Mouse (Mus musculus): ENCODE results near the gene Nucb1.
"Not testable (repeated sequence)": the region's sequence is repeated elsewhere in the genome, so short reads cannot be mapped to it uniquely, and the experiment has no call there.

Gene Nucb1

GRCm38 (mm10) chr7:45488293-45489204 is 21.7 kb downstream of the Nucb1 start, which contains the start of gene Dhdh:
Dhdh (minus strand) TSS chr7:45488805.
- ChIA-PET POLR2A (interaction anchor here in 3 of 4 experiments (0.5 to 4.4 kb wide), 60 partner anchors 8 to 1260 kb away, joined by 3 to 23 read pairs (median 4); partner anchors contain the start of genes Bax (in 2 of the 3), Ftl1 (in 2 of the 3), Nucb1 (in 2 of the 3) and Plekha4 (in 2 of the 3)), CTCF (interaction anchor here in 3 of 4 experiments (0.6 to 2.4 kb wide), 10 partner anchors 10 to 284 kb away, joined by 3 to 9 read pairs (median 4); partner anchors contain the start of gene Ccdc155 (in 1 of the 3))

GRCm38 (mm10) chr7:45487861-45488292 is 22.3 kb downstream of the Nucb1 start:
- ChIA-PET CTCF (interaction anchor here in 3 of 4 experiments (0.5 to 2.4 kb wide), 10 partner anchors 9 to 283 kb away, joined by 3 to 9 read pairs (median 4); partner anchors contain the start of gene Ccdc155 (in 1 of the 3)), POLR2A (interaction anchor here (0.6 to 4.4 kb wide), 54 partner anchors 9 to 1261 kb away, joined by 3 to 23 read pairs (median 4); partner anchors contain the start of genes Bax (in 2 of the 4), Ftl1 (in 2 of the 4), Nucb1 (in 2 of the 4) and Plekha4 (in 2 of the 4))

- POLR2A ChIA-PET, result interaction anchor here in 3 of 4 experiments (0.6 to 3.5 kb wide), 21 partner anchors 8 to 148 kb away, joined by 3 to 17 read pairs (median 5); partner anchors contain the start of genes Bax (in 2 of the 3), Plekha4 (in 2 of the 3), Ppp1r15a (in 2 of the 3) and Ftl1 (in 1 of the 3)
- CTCF ChIA-PET, result interaction anchor here in 2 of 4 experiments (2.1 to 2.4 kb wide), 2 partner anchors 10 kb away, joined by 7 to 9 read pairs; no protein-coding TSS in a partner anchor
Observed at GRCm38 (mm10) chr7:45486761-45487415, 23.3 kb downstream of the Nucb1 start, which contains the start of gene Gm45808. Gm45808 (minus strand) TSS chr7:45486811.

- ChIA-PET CTCF (no interaction called here), POLR2A (interaction anchor here in 3 of 4 experiments (0.6 to 3.5 kb wide), 10 partner anchors 8 to 40 kb away, joined by 3 to 11 read pairs (median 3); partner anchors contain the start of genes Ftl1 (in 2 of the 3), Bax (in 1 of the 3), Plekha4 (in 1 of the 3) and Ppp1r15a (in 1 of the 3))
Observed at GRCm38 (mm10) chr7:45486158-45486557, 24.0 kb downstream of the Nucb1 start.

- POLR2A ChIA-PET, result interaction anchor here in 2 of 4 experiments (0.6 to 0.7 kb wide), 4 partner anchors 16 to 40 kb away, joined by 3 to 4 read pairs (median 4); no protein-coding TSS in a partner anchor
- CTCF ChIA-PET, result not testable (repeated sequence)
Observed at GRCm38 (mm10) chr7:45484985-45485384, 25.2 kb downstream of the Nucb1 start.

- ChIA-PET POLR2A (interaction anchor here in 3 of 4 experiments (0.6 to 2.3 kb wide), 21 partner anchors 8 to 632 kb away, joined by 3 to 20 read pairs (median 6); partner anchors contain the start of genes Ftl1 (in 2 of the 3), Nucb1 (in 2 of the 3), Bax (in 1 of the 3) and Plekha4 (in 1 of the 3)), CTCF (interaction anchor here in 1 of 4 experiments (0.6 kb wide), 1 partner anchor 125 kb away, joined by 5 read pairs; no protein-coding TSS in a partner anchor)
Observed at GRCm38 (mm10) chr7:45482166-45482565, 28.0 kb downstream of the Nucb1 start.

GRCm38 (mm10) chr7:45481374-45481927 is 28.8 kb downstream of the Nucb1 start, which contains the start of gene Tulp2:
Tulp2 (plus strand) TSS chr7:45481877.
- CTCF ChIA-PET, result interaction anchor here in 3 of 4 experiments (0.6 to 1.5 kb wide), 15 partner anchors 10 to 201 kb away, joined by 3 to 18 read pairs (median 4); partner anchors contain the start of genes Ntn5 (in 1 of the 3), Plekha4 (in 1 of the 3) and Ppp1r15a (in 1 of the 3)

GRCm38 (mm10) chr7:45480310-45480709 is 29.9 kb downstream of the Nucb1 start:
- ChIA-PET CTCF (interaction anchor here in 1 of 4 experiments (0.6 to 1.5 kb wide), 2 partner anchors 9 to 36 kb away, joined by 3 to 18 read pairs; no protein-coding TSS in a partner anchor), POLR2A (interaction anchor here in 3 of 4 experiments (0.5 to 2.3 kb wide), 22 partner anchors 9 to 109 kb away, joined by 3 to 20 read pairs (median 4); partner anchors contain the start of genes Ftl1 (in 2 of the 3), Gys1 (in 2 of the 3), Plekha4 (in 2 of the 3) and Ppp1r15a (in 2 of the 3))

More at GRCm38 (mm10) chr7:45481374-45481927, 28.8 kb downstream of the Nucb1 start, which contains the start of gene Tulp2:
- POLR2A ChIA-PET, result interaction anchor here in 3 of 4 experiments (0.6 to 2.3 kb wide), 56 partner anchors 9 to 631 kb away, joined by 3 to 20 read pairs (median 4); partner anchors contain the start of genes Ftl1 (in 3 of the 3), Gys1 (in 2 of the 3), Plekha4 (in 2 of the 3) and Ppp1r15a (in 2 of the 3)

- CTCF ChIA-PET, result interaction anchor here (0.6 to 3.8 kb wide), 16 partner anchors 9 to 204 kb away, joined by 3 to 35 read pairs (median 4); partner anchors contain the start of genes Dhdh (in 2 of the 4), Bax (in 1 of the 4), Plekha4 (in 1 of the 4) and Ppp1r15a (in 1 of the 4)
Observed at GRCm38 (mm10) chr7:45478774-45479173, 31.4 kb downstream of the Nucb1 start.

GRCm38 (mm10) chr7:45477003-45477402 is 33.2 kb downstream of the Nucb1 start:
- CTCF ChIA-PET, result interaction anchor here (0.5 to 3.8 kb wide), 66 partner anchors 10 to 917 kb away, joined by 3 to 35 read pairs (median 4); partner anchors contain the start of genes Dhdh (in 2 of the 4), Plekha4 (in 2 of the 4), Ppp1r15a (in 2 of the 4) and Bax (in 1 of the 4)
- POLR2A ChIA-PET, result interaction anchor here (0.6 to 7.7 kb wide), 62 partner anchors 9 to 420 kb away, joined by 3 to 97 read pairs (median 4); partner anchors contain the start of genes Bax (in 3 of the 4), Ftl1 (in 3 of the 4), Plekha4 (in 3 of the 4) and Ppp1r15a (in 3 of the 4)

More at GRCm38 (mm10) chr7:45478774-45479173, 31.4 kb downstream of the Nucb1 start:
- POLR2A ChIA-PET, result interaction anchor here in 2 of 4 experiments (0.7 to 5.8 kb wide), 15 partner anchors 11 to 104 kb away, joined by 3 to 97 read pairs (median 4); partner anchors contain the start of genes Bax (in 2 of the 2), Ftl1 (in 2 of the 2), Plekha4 (in 2 of the 2) and Ppp1r15a (in 2 of the 2)

- CTCF ChIA-PET, result interaction anchor here (0.5 to 3.8 kb wide), 63 partner anchors 10 to 916 kb away, joined by 3 to 35 read pairs (median 4); partner anchors contain the start of genes Dhdh (in 2 of the 4), Plekha4 (in 2 of the 4), Ppp1r15a (in 2 of the 4) and Bax (in 1 of the 4)
Observed at GRCm38 (mm10) chr7:45476453-45476852, 33.8 kb downstream of the Nucb1 start.

GRCm38 (mm10) chr7:45475291-45475969 is 34.8 kb downstream of the Nucb1 start:
- ChIA-PET POLR2A (interaction anchor here (0.6 to 7.7 kb wide), 73 partner anchors 8 to 271 kb away, joined by 3 to 97 read pairs (median 4); partner anchors contain the start of genes Plekha4 (in 3 of the 4), Ppp1r15a (in 3 of the 4), Bax (in 2 of the 4) and Ftl1 (in 2 of the 4)), CTCF (interaction anchor here (0.5 to 3.2 kb wide), 32 partner anchors 10 to 915 kb away, joined by 3 to 21 read pairs (median 4); partner anchors contain the start of genes Bax (in 1 of the 4), Dhdh (in 1 of the 4), Gys1 (in 1 of the 4) and Ntn5 (in 1 of the 4))

More at GRCm38 (mm10) chr7:45476453-45476852, 33.8 kb downstream of the Nucb1 start:
- POLR2A ChIA-PET, result interaction anchor here (0.6 to 7.7 kb wide), 61 partner anchors 10 to 408 kb away, joined by 3 to 97 read pairs (median 5); partner anchors contain the start of genes Bax (in 3 of the 4), Ftl1 (in 3 of the 4), Plekha4 (in 3 of the 4) and Ppp1r15a (in 3 of the 4)

- ChIA-PET POLR2A (interaction anchor here in 3 of 4 experiments (0.6 to 7.7 kb wide), 45 partner anchors 8 to 250 kb away, joined by 3 to 57 read pairs (median 4); partner anchors contain the start of genes Ftl1 (in 3 of the 3), Nucb1 (in 2 of the 3), Fam83e (in 1 of the 3) and Fut1 (in 1 of the 3)), CTCF (interaction anchor here (0.5 to 2.6 kb wide), 51 partner anchors 9 to 689 kb away, joined by 3 to 25 read pairs (median 4); partner anchors contain the start of genes Ap2a1 (in 1 of the 4), Dhdh (in 1 of the 4), Fut2 (in 1 of the 4) and Kcna7 (in 1 of the 4))
Observed at GRCm38 (mm10) chr7:45470869-45471268, 39.3 kb downstream of the Nucb1 start.

- POLR2A ChIA-PET, result interaction anchor here (0.6 to 7.3 kb wide), 68 partner anchors 8 to 610 kb away, joined by 3 to 97 read pairs (median 7); partner anchors contain the start of genes Plekha4 (in 3 of the 4), Ppp1r15a (in 3 of the 4), Bcat2 (in 2 of the 4) and Dhdh (in 2 of the 4)
- CTCF ChIA-PET, result interaction anchor here (0.6 to 3.7 kb wide), 13 partner anchors 10 to 334 kb away, joined by 3 to 17 read pairs (median 4); no protein-coding TSS in a partner anchor
Observed at GRCm38 (mm10) chr7:45467090-45467670, 43.0 kb downstream of the Nucb1 start.

All from embryonic stem cell, embryonic (primary cell).